Mouse (Mus musculus) C2C12 (cell line): ENCODE measurements around the gene Usp35.

Source experiments
- CTCF ChIP-seq: IDR thresholded peaks from one replicate; pipeline ENCODE4 v1.5.1; 2011; ENCODE audit not compliant: control insufficient read depth, insufficient read depth, insufficient read length
- MAX ChIP-seq: IDR thresholded peaks from one replicate; pipeline ENCODE4 v1.6.1; 2011; ENCODE audit warnings: mild to moderate bottlenecking, control low read depth
- MYOD1 ChIP-seq: IDR thresholded peaks from one replicate; pipeline ENCODE4 v1.6.1; 2011; ENCODE audit warnings: low read depth; ENCODE audit not compliant: control insufficient read depth, insufficient read length

DNA sequence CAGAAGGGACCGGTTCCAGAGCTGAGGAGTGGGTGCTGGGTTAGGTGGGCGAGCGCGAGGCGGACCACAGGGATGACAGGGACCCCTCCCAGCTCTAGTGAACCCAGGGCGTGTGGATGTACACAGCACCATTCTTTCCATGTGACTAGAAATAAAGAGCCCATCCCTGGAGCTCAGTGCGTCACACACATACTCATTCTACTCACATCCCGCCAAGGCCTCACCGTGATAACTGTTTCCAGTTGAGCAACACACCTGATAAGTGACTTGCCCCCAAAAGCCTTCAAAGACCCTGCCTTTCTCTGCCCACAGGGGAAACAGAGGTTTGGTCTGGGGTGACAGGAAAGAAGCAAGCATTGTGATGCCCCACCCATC is 834 bp upstream of the Usp35 start:
- TF ChIP-seq MYOD1 (no peak), MAX (no peak), CTCF (no peak)
